Mouse (Mus musculus): Measurements from ENCODE around the gene Ankrd53.

- no peak for TF ChIP-seq CTCF (IDR thresholded peaks at IDR 0.05; ENCODE audit: low read depth)
- TF ChIP-seq EP300 (IDR thresholded peaks at IDR 0.05; ENCODE audit: low read depth), result no peak
Measured at GRCm38 (mm10) chr6:83788554-83788953, 26.1 kb downstream of the Ankrd53 start.

All from liver, postnatal 0 days (tissue).